Mouse (Mus musculus) frontal cortex, adult 2 months (tissue): ENCODE results near the gene Impdh2. TPM values are rescaled to one million over a fixed set of nuclear protein-coding genes. Genes with fewer than 3 reads are reported as not detected.

Experiments used
- DNase-seq, 2 experiments: peaks; one replicate each; pipeline ENCODE4 v3.0.0; 2022; ENCODE audit warnings: low spot score in 1 of 2; ENCODE audit errors: extremely low spot score in 1 of 2
- polyA plus RNA-seq: library from polyadenylated mRNA; depleted of rRNA; stranded (reverse); fragments of >200 nt; gene quantifications from 2 replicates; pipeline ENCODE4 v1.2.3, GENCODE M21; 2012; rRNA removed

Impdh2 gene
- polyA plus RNA-seq: 72.2 and 74.4 TPM in 2 replicates

- DNase-seq: peak; percentile 92 to 96
Measured at GRCm38 (mm10) chr9:108560227-108560841, at the start of gene Impdh2. Gene Impdh2 (plus strand): TSS chr9:108560286.

- peak; percentile 92 to 96 for DNase-seq
Measured at GRCm38 (mm10) chr9:108516380-108517251, 43.5 kb upstream of the Impdh2 start, which contains the start of gene Qrich1. Gene Qrich1 (plus strand): TSS chr9:108516806.

GRCm38 (mm10) chr9:108517253-108517930, 42.7 kb upstream of the Impdh2 start:
- peak in 1 of 2 experiments; percentile 80 for DNase-seq

GRCm38 (mm10) chr9:108517931-108518332, 42.2 kb upstream of the Impdh2 start:
- DNase-seq: peak; percentile 26 to 61

- no peak for DNase-seq
Measured at GRCm38 (mm10) chr9:108521604-108522003, 38.5 kb upstream of the Impdh2 start.

- DNase-seq: no peak
Measured at GRCm38 (mm10) chr9:108523341-108523740, 36.7 kb upstream of the Impdh2 start.

GRCm38 (mm10) chr9:108525400-108525799, 34.7 kb upstream of the Impdh2 start:
- no peak for DNase-seq

- no peak for DNase-seq
Measured at GRCm38 (mm10) chr9:108530954-108531353, 29.1 kb upstream of the Impdh2 start.

- DNase-seq: no peak
Measured at GRCm38 (mm10) chr9:108531496-108531895, 28.6 kb upstream of the Impdh2 start.

- no peak for DNase-seq
Measured at GRCm38 (mm10) chr9:108540846-108541245, 19.2 kb upstream of the Impdh2 start.

GRCm38 (mm10) chr9:108545986-108546385, 14.1 kb upstream of the Impdh2 start:
- no peak for DNase-seq

GRCm38 (mm10) chr9:108546875-108547274, 13.2 kb upstream of the Impdh2 start:
- DNase-seq: no peak

GRCm38 (mm10) chr9:108559169-108559568, 917 bp upstream of the Impdh2 start:
- no peak for DNase-seq

- DNase-seq: no peak
Measured at GRCm38 (mm10) chr9:108563671-108564070, 3.6 kb downstream of the Impdh2 start.

GRCm38 (mm10) chr9:108564131-108564530, 4.0 kb downstream of the Impdh2 start:
- DNase-seq: no peak

- DNase-seq: no peak
Measured at GRCm38 (mm10) chr9:108565881-108566814, 6.1 kb downstream of the Impdh2 start.

GRCm38 (mm10) chr9:108566815-108567776, 7.0 kb downstream of the Impdh2 start, which contains the start of gene Ndufaf3:
Gene Ndufaf3 (minus strand): TSS chr9:108567434.
- peak; percentile 92 to 97 for DNase-seq

GRCm38 (mm10) chr9:108567931-108568419, 7.9 kb downstream of the Impdh2 start:
- no peak for DNase-seq

- DNase-seq: no peak
Measured at GRCm38 (mm10) chr9:108568511-108568921, 8.4 kb downstream of the Impdh2 start.
